Mouse (Mus musculus): ENCODE results near the gene Arcn1.

- TF ChIP-seq CTCF (IDR thresholded peaks at IDR 0.05; ENCODE audit: borderline replicate concordance, extremely low read depth, insufficient read depth, insufficient read length), result no peak
- no peak for TF ChIP-seq POLR2A (IDR thresholded peaks at IDR 0.05; ENCODE audit: borderline replicate concordance, extremely low read depth, insufficient read depth, insufficient read length, poor library complexity, severe bottlenecking)
Observed at GRCm38 (mm10) chr9:44772392-44772749, 4.7 kb upstream of the Arcn1 start.

All from brain, embryonic 14.5 days (tissue).